Mouse (Mus musculus) gastrocnemius, adult 2 months (tissue): ENCODE measurements at regions not wholly inside any gene's neighbourhood (a gene's known extent, or its start where the extent isn't known, plus 50 kb on each side); places are given as distances from the start of the nearest gene placed in this dataset.
A peak's percentile ranks its signal among the peaks of the same experiment; 100 is the strongest.

Experiments used
- DNase-seq: peaks from one replicate; pipeline ENCODE4 v3.0.0; 2022
- H3K27ac ChIP-seq: fragments of 200-600 bp; 2 replicates; pipeline ENCODE4 v1.8.1; 2022; ENCODE audit warnings: mild to moderate bottlenecking
- H3K4me3 ChIP-seq: fragments of 200-600 bp; 2 replicates; pipeline ENCODE4 v1.8.1; 2022; ENCODE audit warnings: mild to moderate bottlenecking, moderate library complexity
- CTCF ChIP-seq: fragments of 200-600 bp; IDR thresholded peaks from 2 replicates; pipeline ENCODE4 v1.8.1; 2022; ENCODE audit warnings: antibody characterized with exemption, mild to moderate bottlenecking, moderate library complexity
- intact Hi-C: fragments of 180-260 bp; cut with DNase I; formaldehyde crosslinking; loops from one replicate; pipeline ENCODE4 v1.15.1; 2025

- Histone ChIP-seq H3K27ac (no peak overlapping the region), H3K4me3 (no peak overlapping the region)
- intact Hi-C loops = no loop called here
- no peak for DNase-seq
- TF ChIP-seq CTCF = no peak
Observed at GRCm38 (mm10) chr15:25305801-25306200, 107.8 kb downstream of the Basp1 start.

- no peak overlapping the region for H3K27ac ChIP-seq
- TF ChIP-seq CTCF = no peak
- no peak overlapping the region for H3K4me3 ChIP-seq
- DNase-seq = no peak
- intact Hi-C loops = no loop called here
Observed at GRCm38 (mm10) chr15:25303379-25303778, 110.2 kb downstream of the Basp1 start.

DNA sequence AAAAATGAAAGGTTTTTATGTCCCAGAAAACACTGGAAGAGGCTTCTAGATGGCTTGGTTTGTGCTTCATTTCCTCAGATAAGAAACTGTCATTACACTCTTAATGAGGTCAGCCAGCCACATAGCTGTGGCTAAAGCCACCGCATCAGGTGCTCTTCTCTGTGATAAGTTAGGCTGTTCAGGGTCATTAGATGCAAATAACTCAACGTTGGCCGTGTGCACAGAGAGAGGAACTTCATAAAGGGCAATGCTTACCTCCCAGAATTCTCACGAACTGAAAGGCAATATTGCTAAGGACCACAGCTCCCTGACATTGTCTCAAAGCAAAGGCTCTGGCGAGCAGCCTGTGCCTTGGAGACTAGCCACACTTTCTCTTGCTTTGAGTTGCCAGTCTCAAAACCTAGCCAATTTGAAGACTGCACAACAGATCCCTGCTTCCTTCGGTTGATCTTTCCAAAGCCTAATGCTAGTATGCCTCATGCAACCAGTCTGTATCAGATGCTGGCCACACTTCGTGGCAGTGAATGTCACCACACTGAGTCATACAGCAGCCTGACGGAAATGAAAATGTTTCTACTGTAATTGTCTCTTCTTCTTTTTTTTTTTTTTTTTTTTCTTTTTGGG, 110.8 kb downstream of the Basp1 start:
- TF ChIP-seq CTCF = no peak
- 0 out of 2 replicates have a peak overlapping the region, but pooled peaks have one; percentile 12 for H3K27ac ChIP-seq
- intact Hi-C loops = no loop called here
- DNase-seq = peak; percentile 17
- peak overlapping the region; percentile 19; the same call in 1 of the 2 replicates for H3K4me3 ChIP-seq

- no peak for DNase-seq
- H3K27ac ChIP-seq = no peak overlapping the region
- intact Hi-C loops = no loop called here
Observed at GRCm38 (mm10) chr15:25301810-25302209, 111.8 kb downstream of the Basp1 start.

DNA sequence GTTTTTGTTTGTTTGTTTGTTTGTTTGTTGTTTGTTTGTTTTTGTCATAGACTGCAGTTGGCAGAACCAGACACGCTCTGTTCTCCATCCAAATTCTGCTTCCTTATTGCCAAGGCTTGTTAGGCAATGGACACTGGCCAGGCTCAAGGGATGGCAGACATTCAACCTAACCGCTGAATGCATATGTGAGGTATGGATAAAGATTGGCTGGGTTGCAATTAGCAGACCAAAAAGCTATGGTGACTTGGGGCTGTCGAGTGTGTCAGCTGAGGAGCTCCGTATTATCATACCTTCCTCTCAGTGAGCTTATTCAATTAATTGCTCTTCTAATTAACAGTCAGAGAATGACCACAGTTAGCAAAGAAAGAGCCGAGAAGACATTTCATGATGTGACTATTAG, 116.3 kb downstream of the Basp1 start:
- Histone ChIP-seq H3K27ac (no peak overlapping the region), H3K4me3 (no peak overlapping the region)
- intact Hi-C loops = no loop called here
- DNase-seq = no peak
- no peak for TF ChIP-seq CTCF

More at GRCm38 (mm10) chr15:25301810-25302209, 111.8 kb downstream of the Basp1 start:
- no peak overlapping the region for H3K4me3 ChIP-seq
- no peak for TF ChIP-seq CTCF

- intact Hi-C loops = no loop called here
- Histone ChIP-seq H3K4me3 (no peak overlapping the region), H3K27ac (no peak overlapping the region)
- DNase-seq = no peak
- TF ChIP-seq CTCF = no peak
Observed at GRCm38 (mm10) chr15:25296714-25297113, 116.8 kb downstream of the Basp1 start.

- intact Hi-C loops = no loop called here
- Histone ChIP-seq H3K27ac (no peak overlapping the region), H3K4me3 (no peak overlapping the region)
- no peak for TF ChIP-seq CTCF
- no peak for DNase-seq
Observed at GRCm38 (mm10) chr15:25295753-25296152, 117.8 kb downstream of the Basp1 start.

- Histone ChIP-seq H3K27ac (no peak overlapping the region), H3K4me3 (no peak overlapping the region)
- no peak for TF ChIP-seq CTCF
- intact Hi-C loops = no loop called here
- no peak for DNase-seq
Observed at GRCm38 (mm10) chr15:25291231-25291691, 122.3 kb downstream of the Basp1 start.

GRCm38 (mm10) chr15:25287850-25288249, 125.7 kb downstream of the Basp1 start:
- Histone ChIP-seq H3K27ac (no peak overlapping the region), H3K4me3 (no peak overlapping the region)
- no peak for TF ChIP-seq CTCF
- intact Hi-C loops = no loop called here
- DNase-seq = no peak

GRCm38 (mm10) chr15:25284354-25285199, 129.0 kb downstream of the Basp1 start:
- intact Hi-C loops = no loop called here
- no peak overlapping the region for H3K27ac ChIP-seq
- DNase-seq = no peak
- no peak overlapping the region for H3K4me3 ChIP-seq
- no peak for TF ChIP-seq CTCF

- TF ChIP-seq CTCF = no peak
- intact Hi-C loops = no loop called here
- DNase-seq = no peak
- Histone ChIP-seq H3K27ac (no peak overlapping the region), H3K4me3 (no peak overlapping the region)
Observed at GRCm38 (mm10) chr15:25283713-25284112, 129.9 kb downstream of the Basp1 start.

GRCm38 (mm10) chr15:25282346-25282745, 131.2 kb downstream of the Basp1 start:
- DNase-seq = no peak
- Histone ChIP-seq H3K4me3 (no peak overlapping the region), H3K27ac (no peak overlapping the region)
- TF ChIP-seq CTCF = no peak
- intact Hi-C loops = no loop called here

DNA sequence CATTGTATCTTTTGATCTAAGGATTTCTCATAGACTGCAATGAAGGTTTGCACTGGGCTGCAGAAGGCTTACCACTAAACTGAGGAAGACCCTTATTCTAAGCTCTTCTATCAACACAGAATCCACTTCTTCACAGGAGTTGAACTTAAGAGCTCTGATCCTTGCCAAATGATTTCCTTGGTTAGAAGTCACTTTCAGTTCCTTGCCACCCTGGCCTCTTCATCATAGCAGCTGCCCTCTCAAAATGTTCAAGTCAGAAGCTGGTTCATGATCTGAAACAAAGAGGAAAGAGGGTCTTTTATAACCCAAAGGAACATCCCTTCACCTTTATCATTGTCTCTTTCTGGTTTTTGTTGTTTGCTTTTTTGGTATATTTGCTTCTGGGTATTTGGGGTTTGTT, 131.6 kb downstream of the Basp1 start:
- no peak for DNase-seq
- TF ChIP-seq CTCF = no peak
- intact Hi-C loops = no loop called here
- Histone ChIP-seq H3K27ac (no peak overlapping the region), H3K4me3 (no peak overlapping the region)
